Mouse (Mus musculus) testis, adult 2 months (tissue): Measurements from ENCODE around the gene Ccdc92b. TPM values are rescaled to one million over a fixed set of nuclear protein-coding genes. Genes with fewer than 3 reads are reported as not detected.

Experiments
- H3K27ac ChIP-seq: fragments of 200-500 bp; 2 replicates; pipeline ENCODE4 v1.5.1; 2012; ENCODE audit warnings: low read depth, low read length; ENCODE audit not compliant: control insufficient read depth, insufficient read depth
- H3K27me3 ChIP-seq: fragments of 200-500 bp; 2 replicates; pipeline ENCODE4 v1.6.1; 2012; ENCODE audit warnings: mild to moderate bottlenecking, low read length, moderate library complexity; ENCODE audit not compliant: control insufficient read depth, insufficient read depth
- H3K36me3 ChIP-seq: fragments of 200-500 bp; 2 replicates; pipeline ENCODE4 v1.6.1; 2012; ENCODE audit warnings: mild to moderate bottlenecking, low read length; ENCODE audit not compliant: control insufficient read depth, insufficient read depth
- H3K4me1 ChIP-seq: fragments of 200-500 bp; 2 replicates; pipeline ENCODE4 v1.6.1; 2012; ENCODE audit warnings: low read length; ENCODE audit not compliant: control insufficient read depth, insufficient read depth
- H3K4me3 ChIP-seq: fragments of 200-500 bp; 2 replicates; pipeline ENCODE4 v1.5.1; 2012; ENCODE audit warnings: low read depth, mild to moderate bottlenecking, low read length, moderate library complexity, mixed read lengths; ENCODE audit not compliant: control insufficient read depth
- CTCF ChIP-seq: fragments of 200-500 bp; IDR thresholded peaks from 2 replicates; pipeline ENCODE4 v1.5.1; 2012; ENCODE audit warnings: low read depth, mild to moderate bottlenecking, inconsistent platforms, low read length, moderate library complexity; ENCODE audit not compliant: control insufficient read depth, insufficient read depth, insufficient replicate concordance
- POLR2A ChIP-seq: fragments of 200-500 bp; IDR thresholded peaks from 2 replicates; pipeline ENCODE4 v1.6.1; 2012; ENCODE audit warnings: low read depth, mild to moderate bottlenecking, inconsistent platforms, low read length, moderate library complexity; ENCODE audit not compliant: control insufficient read depth
- polyA plus RNA-seq: library from polyadenylated mRNA; depleted of rRNA; stranded (reverse); fragments of >200 nt; gene quantifications from 2 replicates; pipeline ENCODE4 v1.2.3, GENCODE M21; 2012

Gene Ccdc92b
- polyA plus RNA-seq, 1 experiment: 0.79 TPM

DNA sequence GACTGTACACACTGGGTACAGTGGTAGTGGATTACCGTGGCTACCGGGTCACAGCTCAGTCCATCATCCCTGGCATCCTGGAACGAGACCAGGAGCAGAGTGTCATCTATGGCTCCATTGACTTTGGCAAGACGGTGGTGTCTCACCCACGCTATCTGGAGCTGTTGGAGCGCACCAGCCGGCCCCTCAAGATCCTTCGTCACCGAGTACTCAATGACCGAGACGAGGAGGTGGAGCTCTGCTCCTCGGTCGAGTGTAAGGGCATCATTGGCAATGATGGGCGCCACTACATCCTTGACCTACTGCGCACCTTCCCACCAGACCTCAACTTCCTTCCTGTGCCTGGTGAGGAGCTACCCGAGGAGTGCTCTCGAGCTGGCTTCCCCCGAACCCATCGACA is 42.2 kb downstream of the Ccdc92b start:
- TF ChIP-seq CTCF: no peak
- TF ChIP-seq POLR2A: no peak
- H3K4me1 ChIP-seq: no peaks in the 10 kb centered on the region
- no peak overlapping the region for H3K27ac ChIP-seq
- no peaks in the 10 kb centered on the region for H3K27me3 ChIP-seq
- no peak overlapping the region for H3K4me3 ChIP-seq
- H3K36me3 ChIP-seq: peaks cover 6% of the 10 kb centered on the region; the same call in 1 of the 2 replicates

DNA sequence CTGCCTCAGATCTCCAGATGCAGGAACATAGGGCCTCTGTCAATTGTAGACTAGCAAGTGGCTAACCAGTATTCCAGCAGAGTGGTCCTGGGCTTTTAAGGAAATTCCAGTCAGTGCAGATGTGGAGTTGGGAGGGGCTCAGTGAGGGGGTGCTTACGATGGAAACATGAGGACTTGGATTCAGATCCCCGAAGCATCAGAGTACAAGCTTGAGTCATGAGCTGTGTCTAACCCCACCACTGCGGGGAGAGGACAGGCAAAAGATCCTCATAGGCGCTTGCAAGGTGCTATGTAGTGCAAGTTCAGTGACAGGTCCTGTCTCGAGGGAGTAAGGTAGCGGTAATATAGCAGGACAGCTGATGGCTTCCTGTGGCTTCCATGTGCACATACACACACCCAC is 42.8 kb downstream of the Ccdc92b start:
- Histone ChIP-seq H3K4me1 (no peaks in the 10 kb centered on the region), H3K36me3 (peaks cover 6% of the 10 kb centered on the region), H3K4me3 (no peak overlapping the region), H3K27me3 (no peaks in the 10 kb centered on the region), H3K27ac (no peak overlapping the region)
- TF ChIP-seq POLR2A (no peak), CTCF (no peak)

DNA sequence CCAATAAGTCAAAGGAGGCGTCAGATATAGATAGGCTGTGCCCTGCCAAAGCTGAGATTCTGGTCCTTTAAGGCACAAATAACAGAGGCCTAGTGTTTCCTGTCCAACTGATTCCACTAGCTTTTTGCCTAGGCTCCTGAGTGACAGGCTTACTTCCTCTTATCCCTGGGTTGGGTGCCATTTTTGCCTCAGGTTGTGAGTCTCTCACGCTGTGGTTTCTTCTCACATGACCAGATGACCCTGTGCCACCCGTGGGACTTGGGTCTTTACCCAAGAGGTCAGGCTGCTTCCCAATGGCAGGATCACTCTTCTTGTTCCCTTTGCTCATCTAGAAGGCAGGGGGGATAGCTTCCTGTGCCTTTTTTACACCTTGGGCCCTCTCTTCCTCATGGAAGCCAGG is 44.9 kb downstream of the Ccdc92b start:
- Histone ChIP-seq H3K4me3 (no peak overlapping the region), H3K27ac (no peak overlapping the region), H3K4me1 (no peaks in the 10 kb centered on the region), H3K27me3 (no peaks in the 10 kb centered on the region), H3K36me3 (peaks cover 6% of the 10 kb centered on the region)
- no peak for TF ChIP-seq CTCF
- TF ChIP-seq POLR2A: no peak

DNA sequence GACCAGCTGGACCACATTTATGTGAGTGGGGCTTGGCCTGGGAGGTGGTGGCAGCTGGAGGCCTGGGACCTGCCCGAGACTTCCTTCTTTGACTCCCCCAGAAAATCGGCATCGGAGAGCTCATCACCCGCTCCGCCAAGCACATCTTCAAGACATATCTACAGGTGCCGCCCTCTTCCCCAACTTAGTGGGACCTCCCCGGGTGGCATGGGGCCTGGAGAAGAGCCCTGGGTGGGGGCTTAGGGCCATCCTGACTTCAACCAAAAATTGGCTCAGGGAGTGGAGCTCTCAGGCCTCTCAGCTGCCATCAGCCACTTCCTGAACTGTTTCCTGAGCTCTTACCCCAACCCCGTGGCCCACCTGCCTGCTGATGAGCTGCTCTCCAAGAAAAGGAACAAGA is 45.5 kb downstream of the Ccdc92b start:
- no peaks in the 10 kb centered on the region for H3K27me3 ChIP-seq
- no peak overlapping the region for H3K27ac ChIP-seq
- H3K36me3 ChIP-seq: peaks cover 6% of the 10 kb centered on the region
- H3K4me3 ChIP-seq: no peak overlapping the region
- no peak for TF ChIP-seq POLR2A
- no peak for TF ChIP-seq CTCF
- H3K4me1 ChIP-seq: no peaks in the 10 kb centered on the region

DNA sequence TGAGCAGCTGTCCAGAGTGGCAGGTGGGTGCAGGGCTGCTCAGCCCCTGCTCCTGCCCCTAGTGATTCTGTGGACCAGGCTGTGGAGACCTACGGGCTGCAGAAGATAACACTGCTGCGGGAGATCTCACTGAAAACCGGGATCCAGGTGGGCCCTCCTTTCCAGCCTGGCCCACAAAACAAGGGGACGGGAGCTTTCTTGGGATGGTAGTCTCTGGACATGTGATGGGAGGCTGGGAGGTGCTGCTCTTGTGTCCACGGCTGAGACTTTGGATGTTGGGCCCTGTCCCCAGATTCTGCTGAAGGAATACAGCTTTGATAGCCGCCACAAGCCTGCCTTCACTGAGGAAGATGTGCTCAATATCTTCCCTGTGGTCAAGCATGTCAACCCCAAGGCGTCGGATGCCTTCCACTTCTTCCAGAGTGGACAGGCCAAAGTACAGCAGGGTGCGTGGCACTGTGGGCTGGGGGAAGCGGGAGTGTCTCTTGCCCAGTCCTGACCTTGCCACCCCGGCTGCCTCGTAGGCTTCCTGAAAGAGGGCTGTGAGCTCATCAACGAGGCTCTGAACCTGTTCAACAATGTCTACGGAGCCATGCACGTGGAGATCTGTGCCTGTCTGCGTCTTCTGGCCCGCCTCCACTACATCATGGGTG is 46.4 kb downstream of the Ccdc92b start:
- Histone ChIP-seq H3K27ac (no peak overlapping the region), H3K4me3 (no peak overlapping the region), H3K4me1 (no peaks in the 10 kb centered on the region), H3K27me3 (no peaks in the 10 kb centered on the region), H3K36me3 (peaks cover 6% of the 10 kb centered on the region)
- TF ChIP-seq CTCF: no peak

DNA sequence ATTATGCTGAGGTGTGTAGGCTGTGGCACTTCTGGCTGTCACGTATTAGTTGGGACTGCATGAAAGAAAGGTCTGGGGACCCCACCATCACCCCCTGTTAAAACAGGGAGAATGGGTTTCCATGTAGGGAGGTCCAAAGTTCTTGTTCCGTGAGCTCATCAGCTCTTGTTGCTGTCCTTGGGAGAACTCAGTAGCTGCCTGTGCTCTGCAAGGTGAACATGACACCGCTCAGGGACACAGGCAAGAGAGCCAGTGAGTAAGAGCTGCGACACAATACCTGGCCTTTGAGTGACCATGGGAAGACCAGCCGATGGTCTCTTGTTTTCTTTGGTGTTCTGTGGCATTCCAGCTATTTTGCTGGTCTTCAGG is 46.9 kb downstream of the Ccdc92b start:
- Histone ChIP-seq H3K36me3 (peaks cover 6% of the 10 kb centered on the region), H3K4me3 (no peak overlapping the region), H3K27ac (no peak overlapping the region), H3K4me1 (no peaks in the 10 kb centered on the region), H3K27me3 (no peaks in the 10 kb centered on the region)
- no peak for TF ChIP-seq CTCF
- TF ChIP-seq POLR2A: no peak

DNA sequence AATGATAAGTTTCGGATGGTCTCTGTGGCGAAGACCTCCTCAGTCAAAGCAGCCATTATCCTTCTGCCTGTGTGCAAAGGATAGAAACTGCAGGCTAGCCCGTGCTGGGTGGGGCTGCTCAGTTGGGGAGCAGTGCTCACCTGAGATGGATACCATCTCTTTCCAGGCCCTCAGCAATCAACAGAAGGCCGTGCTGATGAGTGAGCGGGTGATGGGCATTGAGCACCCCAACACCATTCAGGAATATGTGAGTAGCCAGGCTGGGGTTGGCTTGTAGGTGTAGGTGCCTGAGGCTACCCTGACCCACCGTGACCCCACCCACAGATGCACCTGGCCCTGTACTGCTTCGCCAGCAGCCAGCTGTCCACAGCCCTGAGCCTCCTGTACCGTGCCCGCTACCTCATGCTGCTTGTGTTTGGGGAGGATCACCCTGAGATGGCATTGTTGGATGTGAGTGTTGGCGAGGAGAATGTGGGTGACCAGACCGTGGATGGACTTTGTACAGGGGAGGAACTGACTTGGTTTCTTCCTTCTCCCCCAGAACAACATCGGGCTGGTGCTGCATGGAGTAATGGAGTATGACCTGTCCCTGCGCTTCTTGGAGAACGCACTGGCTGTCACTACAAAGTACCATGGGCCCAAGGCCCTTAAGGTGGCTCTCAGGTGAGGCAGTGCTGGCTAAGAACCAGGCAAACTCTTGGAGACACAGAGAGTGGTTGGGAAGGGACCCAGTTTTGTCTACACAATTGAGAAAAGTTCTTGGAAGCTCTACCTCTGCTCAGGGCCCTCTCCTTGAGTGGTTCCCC is 47.6 kb downstream of the Ccdc92b start:
- Histone ChIP-seq H3K4me1 (no peaks in the 10 kb centered on the region), H3K27me3 (no peaks in the 10 kb centered on the region), H3K36me3 (peaks cover 6% of the 10 kb centered on the region), H3K27ac (no peak overlapping the region), H3K4me3 (no peak overlapping the region)
- TF ChIP-seq CTCF: no peak
- TF ChIP-seq POLR2A: no peak
